Mouse (Mus musculus) skeletal muscle tissue, adult 2 months (tissue): ENCODE measurements around the gene Hsd11b2.
A peak's percentile ranks its signal among the peaks of the same experiment; 100 is the strongest.

Experiments
- DNase-seq: peaks from one replicate; pipeline ENCODE4 v3.0.0-alpha.2; 2012; ENCODE audit warnings: low read depth, low spot score

Hsd11b2 gene

GRCm38 (mm10) chr8:105522890-105523289, 4.3 kb downstream of the Hsd11b2 start:
- no peak for DNase-seq

DNA sequence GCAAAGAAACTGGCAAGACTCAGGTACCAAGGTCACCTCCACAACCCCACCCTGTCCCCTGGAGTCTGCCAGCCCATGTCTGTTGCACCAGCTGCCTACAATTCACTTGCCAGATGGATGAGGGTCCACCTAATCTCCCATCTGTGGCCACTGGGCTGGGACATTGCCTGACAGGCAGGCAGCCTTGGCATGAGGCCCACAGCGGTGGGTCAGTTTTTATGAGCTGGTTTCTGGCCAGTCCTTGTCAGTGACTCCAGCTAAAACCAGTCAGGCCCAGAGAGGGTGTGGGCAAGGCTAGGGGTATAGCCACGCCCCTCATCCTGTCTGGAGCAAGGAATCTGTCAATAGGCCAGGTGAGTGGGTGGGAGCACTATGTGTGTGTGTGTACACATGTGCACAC, 8.6 kb downstream of the Hsd11b2 start:
- peak; percentile 60 for DNase-seq

DNA sequence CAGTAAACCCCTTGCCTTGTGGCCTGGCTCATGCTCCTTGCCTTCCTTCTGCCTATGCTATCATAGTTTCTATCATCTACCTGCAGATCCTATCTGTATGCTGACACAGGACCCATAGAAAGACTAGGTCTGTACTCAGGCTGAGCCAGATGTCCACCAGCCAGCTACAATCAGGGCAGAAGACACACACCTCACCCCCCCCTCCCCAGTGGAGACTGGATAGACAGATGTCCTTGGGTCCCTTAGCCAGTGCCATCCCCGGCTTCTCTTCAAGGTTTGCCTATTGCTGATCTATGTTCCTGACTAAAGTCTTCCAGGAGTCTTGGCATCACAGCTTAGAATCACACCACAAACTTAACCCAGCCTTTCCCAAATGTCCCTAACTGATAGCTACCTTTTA, 9.7 kb downstream of the Hsd11b2 start:
- DNase-seq: no peak

DNA sequence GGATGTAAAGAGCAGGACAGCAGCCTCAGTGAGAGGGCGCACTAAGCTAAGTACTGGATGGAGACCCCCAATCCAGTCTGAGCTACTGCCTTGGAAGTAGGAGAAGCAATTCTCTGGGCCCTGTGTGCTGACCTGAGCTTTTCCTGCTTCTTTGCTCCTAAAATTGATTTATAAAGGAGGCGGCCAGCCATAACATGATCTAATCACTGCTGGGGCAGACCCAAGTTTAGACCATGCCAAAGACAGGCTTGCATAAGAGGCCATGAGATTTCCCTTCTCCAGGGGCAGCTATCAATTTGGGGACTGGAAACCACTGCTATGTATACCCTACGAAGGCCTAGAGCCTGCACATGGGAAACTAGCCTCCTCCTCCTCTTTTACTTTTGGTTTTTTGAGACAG, 10.7 kb downstream of the Hsd11b2 start:
- peak; percentile 59 for DNase-seq

GRCm38 (mm10) chr8:105531774-105532173, 13.2 kb downstream of the Hsd11b2 start:
- DNase-seq: peak; percentile 71

DNA sequence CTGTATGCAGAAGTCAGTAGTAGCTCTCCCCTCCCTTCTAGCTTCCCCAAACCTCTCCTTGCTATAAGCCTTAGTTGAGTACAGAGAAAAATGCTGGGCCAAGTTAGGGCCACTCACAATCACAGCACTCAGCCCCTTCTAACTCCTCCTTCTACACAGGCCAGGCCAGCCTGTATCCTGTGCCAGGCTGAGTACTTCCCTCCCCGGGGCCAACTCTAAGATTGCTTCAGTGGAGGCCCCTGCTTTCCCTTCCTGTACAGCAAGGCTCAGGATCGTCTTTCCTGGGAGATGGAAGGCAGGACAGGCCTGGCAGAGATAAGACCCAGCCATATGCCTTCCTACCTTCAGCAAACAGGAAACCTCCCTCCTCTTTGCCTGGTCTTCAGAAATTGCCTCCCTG, 14.9 kb downstream of the Hsd11b2 start:
- no peak for DNase-seq

DNA sequence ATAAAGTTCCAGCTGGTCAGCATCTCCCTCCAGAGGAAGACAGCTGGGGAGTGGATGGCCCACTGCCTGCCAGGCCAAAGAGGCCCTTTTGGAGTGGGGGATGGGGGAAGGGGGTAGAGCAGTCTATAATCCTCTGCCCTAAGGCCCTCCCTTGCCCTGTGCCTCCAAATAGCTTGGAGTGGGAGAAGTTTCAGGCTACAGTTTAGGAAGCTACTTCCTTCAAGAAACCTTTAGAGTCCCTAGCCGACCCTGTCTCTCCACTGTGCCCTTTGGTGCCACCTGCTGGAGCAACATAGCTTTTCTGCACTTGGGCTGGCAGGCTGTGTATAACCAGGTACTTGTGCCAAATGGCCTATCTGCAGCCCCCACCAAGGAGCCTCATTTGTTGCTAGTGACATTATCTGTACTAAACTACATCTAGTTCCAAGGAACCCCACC, 15.4 kb downstream of the Hsd11b2 start:
- DNase-seq: peak; percentile 65

DNA sequence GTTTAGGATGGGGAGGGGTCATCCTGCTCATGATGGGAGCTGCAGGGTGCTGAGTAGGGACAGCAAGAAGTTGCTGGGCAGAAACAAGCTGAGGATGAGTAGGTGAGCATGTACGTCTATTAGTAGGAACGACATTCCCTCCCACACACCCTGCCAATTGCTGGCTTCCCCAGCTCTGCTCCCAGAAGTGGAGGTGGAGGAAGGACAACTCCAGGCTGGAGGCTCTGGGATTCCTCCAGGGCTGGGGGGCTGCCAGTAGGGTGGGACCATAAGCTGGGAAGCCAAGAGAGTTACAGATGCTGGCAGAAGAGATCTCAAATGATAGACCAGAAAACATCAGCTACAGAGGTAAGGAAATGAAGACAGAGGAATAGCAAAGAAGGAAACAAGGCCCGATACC, 18.0 kb downstream of the Hsd11b2 start:
- no peak for DNase-seq

DNA sequence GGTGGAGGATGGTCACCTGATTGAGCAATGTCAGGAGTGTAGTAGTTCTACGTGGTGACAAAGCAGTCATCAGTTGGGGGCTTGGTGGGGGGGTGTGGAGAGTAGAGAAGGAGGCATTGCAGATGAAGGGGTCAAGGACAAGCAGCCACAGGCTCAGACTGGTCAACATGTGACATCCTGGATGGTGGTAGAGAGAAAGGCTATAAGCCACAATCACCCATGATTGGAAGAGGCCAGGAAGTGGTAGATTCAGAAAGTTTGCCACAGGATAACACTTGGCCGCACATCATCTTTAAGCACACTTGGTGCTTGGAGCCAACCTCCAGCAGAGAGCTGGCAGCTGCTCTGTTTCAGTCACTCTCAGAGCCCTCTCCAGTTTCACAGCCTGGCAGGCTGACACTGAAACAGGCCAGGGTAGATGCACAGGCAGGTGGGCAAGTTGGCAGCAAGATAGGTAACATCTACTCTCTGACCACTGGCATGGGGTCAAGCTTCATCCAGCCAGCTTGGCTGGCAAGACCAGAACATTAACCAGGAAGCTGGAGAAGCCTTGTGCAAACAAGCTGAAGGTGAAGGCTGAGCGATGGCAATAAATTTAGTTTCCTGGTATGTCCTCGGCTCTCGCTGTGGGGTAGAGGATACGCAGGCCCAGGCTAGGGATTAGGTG, 18.6 kb downstream of the Hsd11b2 start:
- DNase-seq: peak; percentile 95

DNA sequence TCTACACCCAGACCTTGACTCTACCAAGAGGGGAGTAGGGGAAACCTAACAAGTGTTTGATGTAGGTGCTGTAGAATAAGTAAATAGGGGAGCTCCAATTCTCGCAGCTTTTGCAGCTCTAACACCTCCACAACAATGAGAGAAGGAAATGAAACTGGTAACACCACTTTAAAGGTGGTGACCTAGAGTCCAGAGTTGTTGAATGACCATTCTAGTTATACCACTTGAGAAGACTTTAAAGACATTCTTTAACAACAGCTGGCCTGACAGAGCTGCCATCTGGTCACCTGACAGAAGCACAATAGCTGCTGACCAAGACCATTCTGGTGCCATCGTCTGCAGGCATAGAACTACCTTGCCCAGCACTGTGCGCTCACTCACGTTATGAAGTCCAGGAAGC, 20.4 kb downstream of the Hsd11b2 start:
- no peak for DNase-seq

- no peak for DNase-seq
These were observed 23.6 kb downstream of the Hsd11b2 start for GRCm38 (mm10) chr8:105542032-105542656.

- no peak for DNase-seq
These were observed 24.3 kb downstream of the Hsd11b2 start for GRCm38 (mm10) chr8:105542808-105543207.

- no peak for DNase-seq
These were observed 25.1 kb downstream of the Hsd11b2 start for GRCm38 (mm10) chr8:105543703-105544102.

DNA sequence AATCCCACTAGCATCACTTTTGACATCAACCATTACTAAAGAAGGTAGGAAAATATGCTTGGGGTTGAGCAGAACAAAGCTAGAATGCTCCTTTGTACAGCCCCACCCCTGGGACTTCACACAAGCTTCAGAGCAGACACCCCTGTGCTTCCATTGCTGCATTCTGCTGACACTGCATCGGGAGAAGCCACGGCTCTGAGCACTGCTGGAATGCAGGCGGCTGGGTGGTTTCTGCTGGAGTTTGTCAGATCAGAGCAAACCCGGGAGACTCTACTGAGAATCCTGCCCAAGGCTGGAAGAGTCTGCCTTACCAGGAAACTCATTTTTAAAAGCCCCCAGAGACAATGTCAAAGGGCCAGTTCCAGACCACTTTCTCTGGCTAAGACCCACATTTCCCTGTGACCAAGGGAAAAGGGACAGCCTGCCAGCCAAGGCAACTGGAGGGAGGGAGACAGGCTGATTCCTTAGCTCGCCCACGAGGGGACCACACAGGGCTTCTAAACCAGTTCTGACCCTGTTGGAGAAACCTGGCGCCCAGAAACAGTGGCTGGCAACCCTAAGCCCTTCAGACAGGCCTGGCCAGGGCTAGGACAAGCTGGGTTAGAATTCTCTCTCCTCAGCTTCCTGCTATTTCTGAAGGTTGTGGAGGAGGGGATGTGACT, 26.1 kb downstream of the Hsd11b2 start:
- DNase-seq: peak; percentile 57

DNA sequence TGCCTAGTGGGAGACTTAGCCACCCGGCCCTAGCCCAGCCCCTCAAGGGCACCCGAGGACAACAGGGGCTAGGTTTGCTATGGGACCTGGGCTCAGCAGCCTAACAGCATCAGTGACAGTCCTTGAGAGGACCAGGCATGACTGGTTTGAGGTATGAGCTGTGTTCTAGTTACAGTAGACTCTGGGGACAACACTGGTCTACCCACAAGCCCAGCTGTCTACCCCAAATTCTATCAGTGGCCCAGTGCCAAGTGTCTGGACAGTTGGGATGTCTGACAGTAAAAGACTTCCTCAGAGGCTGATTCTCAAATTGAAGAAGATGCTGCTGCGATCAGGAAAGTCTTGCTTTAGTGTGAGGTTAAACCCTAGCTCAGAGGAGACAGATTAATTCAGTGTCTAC, 26.7 kb downstream of the Hsd11b2 start:
- no peak for DNase-seq

DNA sequence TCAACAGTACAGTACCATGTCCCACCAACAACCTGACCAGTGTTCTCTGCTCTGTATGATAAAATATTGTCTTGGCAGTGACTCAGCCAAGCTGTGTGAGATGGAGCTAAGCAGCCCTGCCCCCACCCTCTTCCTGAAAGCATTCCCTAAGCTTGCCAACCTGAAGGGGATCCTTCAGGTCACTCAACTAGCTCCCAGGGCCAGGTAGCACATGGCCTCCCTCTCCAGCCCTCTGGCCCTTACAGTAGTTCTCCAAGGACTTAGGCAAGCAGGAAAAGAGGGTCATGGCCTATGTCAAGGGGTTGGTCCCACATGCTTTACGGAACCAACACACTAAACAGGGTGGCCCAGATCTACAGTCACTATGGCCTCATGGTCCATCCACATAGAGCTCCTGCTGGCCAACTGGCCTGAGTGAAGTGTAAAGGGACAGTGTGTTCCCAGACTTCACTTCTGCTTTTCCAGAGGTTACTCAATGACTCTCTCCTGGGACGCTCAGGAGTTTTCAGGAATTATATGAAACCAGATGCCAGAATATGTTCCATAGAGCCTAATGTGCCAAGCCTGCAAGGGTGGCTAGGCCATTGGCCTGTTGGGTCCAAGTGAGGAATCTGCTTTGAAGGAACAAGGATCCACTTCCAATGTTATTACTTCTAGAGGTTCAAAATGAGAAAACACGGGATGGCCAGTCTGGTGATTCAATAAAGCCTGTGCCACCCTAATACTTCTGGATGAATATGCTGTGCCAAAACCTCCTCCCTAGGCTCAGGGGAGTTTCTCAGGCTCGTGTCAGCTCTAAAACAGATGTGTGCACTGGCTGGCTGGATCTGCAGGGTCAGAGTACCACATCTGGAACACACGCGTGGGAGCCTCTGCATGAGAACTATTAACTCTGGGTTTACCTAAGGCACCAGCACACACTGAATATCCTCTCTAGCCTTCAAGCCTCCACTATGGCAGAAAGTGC, 28.1 kb downstream of the Hsd11b2 start:
- DNase-seq: peak; percentile 78

GRCm38 (mm10) chr8:105549506-105549905, 31.0 kb downstream of the Hsd11b2 start:
- DNase-seq: no peak

DNA sequence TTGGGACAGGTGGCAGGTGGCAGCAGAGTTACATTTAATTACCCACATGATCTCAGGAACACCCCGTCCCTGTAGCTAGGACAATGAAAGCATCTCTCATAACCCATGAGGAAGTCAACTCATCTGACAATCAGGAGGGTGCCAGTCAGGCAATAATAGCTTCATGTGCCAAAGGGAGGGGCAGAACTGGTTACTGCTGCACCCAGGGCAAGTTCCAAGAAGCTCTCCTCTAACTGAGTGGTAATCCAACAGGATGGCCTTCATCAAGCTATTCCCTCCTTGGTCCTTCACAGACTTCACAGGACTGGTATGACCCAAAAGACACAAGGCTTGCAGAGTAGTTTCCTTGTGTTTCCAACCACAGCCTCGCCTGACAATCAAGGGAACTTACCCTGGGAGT, 31.5 kb downstream of the Hsd11b2 start:
- no peak for DNase-seq

- DNase-seq: no peak
These were observed 33.5 kb downstream of the Hsd11b2 start for GRCm38 (mm10) chr8:105552032-105552431.

DNA sequence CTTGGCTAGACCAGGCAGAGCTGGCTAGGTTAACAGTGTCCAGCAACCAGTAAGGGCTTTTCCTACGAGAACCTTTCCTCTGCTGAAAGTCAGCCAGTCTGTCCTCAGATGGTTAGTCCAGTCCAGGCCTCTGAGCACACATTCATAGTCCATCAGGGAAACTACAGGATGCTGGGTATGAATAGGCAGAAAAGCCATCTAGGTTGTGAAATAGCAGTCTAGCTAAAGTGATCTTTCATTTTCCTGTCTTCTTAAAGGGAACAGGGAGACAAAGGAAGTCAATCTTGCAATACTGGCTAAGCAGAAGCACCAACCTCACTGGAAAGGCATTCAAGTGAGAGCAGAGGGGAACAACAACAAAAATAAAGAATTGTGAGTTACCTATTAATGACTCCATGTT, 34.3 kb downstream of the Hsd11b2 start:
- no peak for DNase-seq

DNA sequence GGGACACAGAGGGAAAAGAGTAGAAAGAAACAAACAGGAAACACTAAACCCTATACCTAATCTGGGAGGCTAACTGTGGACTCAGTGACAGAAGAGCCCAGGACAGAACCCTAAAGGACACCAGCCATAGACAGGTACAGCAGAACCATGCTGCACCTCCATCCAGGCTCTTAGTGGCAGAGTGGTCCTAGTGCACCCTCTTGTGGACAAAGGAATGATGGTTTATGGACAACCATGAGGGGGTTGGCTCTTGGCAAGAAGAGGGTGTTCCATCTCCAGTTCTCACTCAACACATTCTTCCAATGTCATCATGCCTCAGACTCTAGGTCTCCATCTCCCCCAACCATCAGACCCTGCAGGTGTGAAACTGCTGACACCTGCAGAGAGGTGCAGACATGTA, 35.5 kb downstream of the Hsd11b2 start:
- DNase-seq: peak; percentile 73

GRCm38 (mm10) chr8:105555230-105555629, 36.7 kb downstream of the Hsd11b2 start:
- DNase-seq: no peak
